Mouse (Mus musculus) E14TG2a.4 (cell line): ENCODE measurements around the gene Spsb1.

Source experiments
- CTCF ChIP-seq: conservative IDR thresholded peaks from 2 replicates; pipeline ENCODE4 v1.5.1; 2014; ENCODE audit warnings: low read length
- NANOG ChIP-seq: IDR thresholded peaks from 2 replicates; pipeline ENCODE4 v1.6.1; 2014; ENCODE audit warnings: borderline replicate concordance, low read length, mixed read lengths
- POU5F1 ChIP-seq: IDR thresholded peaks from 2 replicates; pipeline ENCODE4 v1.6.1; 2014; ENCODE audit warnings: low read length, borderline replicate concordance

GRCm38 (mm10) chr4:149942831-149943741, 11.8 kb downstream of the Spsb1 start:
- TF ChIP-seq CTCF (no peak), POU5F1 (no peak), NANOG (no peak)
